In the genomic region with DNA sequence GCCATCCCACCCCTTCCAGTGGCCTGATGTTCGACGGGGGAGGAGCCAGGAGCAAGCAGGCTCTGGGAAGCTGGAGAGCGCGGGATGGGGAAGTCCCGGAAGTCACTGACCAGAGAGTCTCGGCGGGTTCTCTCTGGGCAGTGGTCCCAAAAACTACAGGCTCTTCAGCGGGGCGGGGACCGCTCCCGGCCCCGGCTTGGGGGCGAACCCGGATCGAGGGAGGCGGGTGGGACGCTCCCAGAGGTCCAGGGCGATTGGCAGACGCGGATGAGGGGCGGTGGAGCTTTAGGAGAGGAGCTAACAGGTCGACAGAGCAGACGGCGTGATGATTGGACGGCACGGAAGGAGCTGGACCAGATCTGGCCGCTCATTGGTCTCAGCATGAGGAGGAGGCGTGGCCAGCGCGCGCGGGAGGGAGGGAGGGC, we compare ENCODE assay signal across 8 mouse cellular contexts. TPM values are rescaled to one million over a fixed set of nuclear protein-coding genes. Genes with fewer than 3 reads are reported as not detected.
DNase-seq lines count a peak whose midpoint lies in the region; ATAC-seq and TF ChIP-seq lines count a peak whose summit lies in the region.

A gene (plus strand): TSS at position 382 of the 425 bp plus-strand sequence.

- no peaks in the 10 kb centered on the region for H3K36me3 ChIP-seq in forebrain, embryonic 10.5 days (replicated peaks)
- H3K36me3 ChIP-seq in heart, embryonic 15.5 days = no peaks in the 10 kb centered on the region
- H3K36me3 ChIP-seq in liver, embryonic 14.5 days (replicated peaks; ENCODE audit: control insufficient read depth, insufficient read depth, low read depth) = no peaks in the 10 kb centered on the region
- H3K36me3 ChIP-seq in neural tube, embryonic 11.5 days (ENCODE audit: control insufficient read depth, insufficient read depth, low read length) = no peaks in the 10 kb centered on the region
- no peaks in the 10 kb centered on the region for H3K36me3 ChIP-seq in stomach, postnatal 0 days (ENCODE audit: control insufficient read depth, insufficient read depth, low read length)

- peak; percentile 100 for ATAC-seq in heart, embryonic 15.5 days (replicated peaks; ENCODE audit: insufficient number of reproducible peaks, insufficient read depth, low FRiP score, low read depth)
- peak; percentile 99 for ATAC-seq in liver, embryonic 14.5 days (ENCODE audit: insufficient read depth)
- ATAC-seq in neural tube, embryonic 11.5 days (ENCODE audit: insufficient read depth, low FRiP score, low TSS enrichment) = peak; percentile 99
- ATAC-seq in stomach, postnatal 0 days (ENCODE audit: low FRiP score, low TSS enrichment) = peak; percentile 100

- H3K9me3 ChIP-seq in forebrain, embryonic 10.5 days = no peaks in the 10 kb centered on the region
- H3K9me3 ChIP-seq in heart, embryonic 15.5 days (replicated peaks) = no peaks in the 10 kb centered on the region
- H3K9me3 ChIP-seq in liver, embryonic 14.5 days (ENCODE audit: control insufficient read depth, low read length) = no peaks in the 10 kb centered on the region
- H3K9me3 ChIP-seq in neural tube, embryonic 11.5 days (ENCODE audit: control insufficient read depth, low read length) = no peaks in the 10 kb centered on the region
- no peaks in the 10 kb centered on the region for H3K9me3 ChIP-seq in stomach, postnatal 0 days (ENCODE audit: control insufficient read depth, low read length)

- peak within 1 kb of the TSS; percentile 96 for H3K9ac ChIP-seq in heart, embryonic 15.5 days
- H3K9ac ChIP-seq in liver, embryonic 14.5 days (replicated peaks) = peak within 1 kb of the TSS; percentile 62
- peak within 1 kb of the TSS; percentile 87 for H3K9ac ChIP-seq in neural tube, embryonic 11.5 days (ENCODE audit: low read length)
- H3K9ac ChIP-seq in stomach, postnatal 0 days (ENCODE audit: low read length) = peak within 1 kb of the TSS; percentile 91

- DNase-seq in CD8-positive naive resting alpha-beta T cell, adult 2 months (ENCODE audit: low read depth in 2 of 2, low spot score in 2 of 2) = peak; percentile 59
- DNase-seq in c-Kit-positive CD71-negative TER-119-negative erythroid progenitor cells, embryonic 14.5 days (ENCODE audit: low read depth) = peak; percentile 90
- peak; percentile 98 for DNase-seq in forebrain, embryonic 10.5 days (ENCODE audit: extremely low spot score, low spot score)
- DNase-seq in kidney, postnatal 25 days = peak; percentile 98 to 100
- DNase-seq in liver, embryonic 14.5 days (ENCODE audit: low read depth in 3 of 3, low spot score in 3 of 3) = peak; percentile 94 to 95 (median 95)
- peak; percentile 97 for DNase-seq in neural tube, embryonic 11.5 days (ENCODE audit: low spot score)
- DNase-seq in stomach, postnatal 0 days (ENCODE audit: low spot score) = peak; percentile 97

- H3K4me2 ChIP-seq in heart, embryonic 15.5 days = peak within 1 kb of the TSS; percentile 64
- peak within 1 kb of the TSS; percentile 73 for H3K4me2 ChIP-seq in liver, embryonic 14.5 days (ENCODE audit: low read depth)
- peak within 1 kb of the TSS; percentile 76 for H3K4me2 ChIP-seq in neural tube, embryonic 11.5 days (ENCODE audit: low read depth)
- H3K4me2 ChIP-seq in stomach, postnatal 0 days (replicated peaks; ENCODE audit: low read depth) = peak within 1 kb of the TSS; percentile 88

- no peaks in the 10 kb centered on the region for H3K27me3 ChIP-seq in forebrain, embryonic 10.5 days (ENCODE audit: poor library complexity, severe bottlenecking)
- no peaks in the 10 kb centered on the region for H3K27me3 ChIP-seq in heart, embryonic 15.5 days
- peaks cover 23% of the 10 kb centered on the region for H3K27me3 ChIP-seq in liver, embryonic 14.5 days (ENCODE audit: control insufficient read depth, insufficient read depth, low read length)
- no peaks in the 10 kb centered on the region for H3K27me3 ChIP-seq in neural tube, embryonic 11.5 days (ENCODE audit: control insufficient read depth, insufficient read depth, low read length)
- no peaks in the 10 kb centered on the region for H3K27me3 ChIP-seq in stomach, postnatal 0 days (ENCODE audit: control insufficient read depth, insufficient read depth, low read length)

- WGBS in forebrain, embryonic 10.5 days = under 1% methylated on average over 30 of the region's 32 CpGs
- WGBS in heart, embryonic 15.5 days = under 1% methylated on average over 32 of the region's 32 CpGs
- under 1% methylated on average over 27 of the region's 32 CpGs for WGBS in liver, embryonic 14.5 days (ENCODE audit: insufficient replicate concordance)
- under 1% methylated on average over 26 of the region's 32 CpGs for WGBS in neural tube, embryonic 11.5 days
- under 1% methylated on average over 27 of the region's 32 CpGs for WGBS in stomach, postnatal 0 days

- no peak for TF ChIP-seq EP300 in liver, embryonic 14.5 days (IDR thresholded peaks at IDR 0.05; ENCODE audit: low read depth)
- no peak for TF ChIP-seq EP300 in stomach, postnatal 0 days (optimal IDR thresholded peaks at IDR 0.05)

- H3K4me1 ChIP-seq in forebrain, embryonic 10.5 days = peaks cover 28% of the 10 kb centered on the region
- H3K4me1 ChIP-seq in heart, embryonic 15.5 days (replicated peaks) = peaks cover 17% of the 10 kb centered on the region
- H3K4me1 ChIP-seq in liver, embryonic 14.5 days (replicated peaks; ENCODE audit: control insufficient read depth in 2 of 2, insufficient read depth in 2 of 2, low read length in 1 of 2) = peaks cover 0 to 6% of the 10 kb centered on the region in 2 experiments; a peak in 3 of 4 replicates
- H3K4me1 ChIP-seq in neural tube, embryonic 11.5 days (ENCODE audit: control insufficient read depth, insufficient read depth, low read length) = peaks cover 9% of the 10 kb centered on the region; the same call in 1 of the 2 replicates
- no peaks in the 10 kb centered on the region for H3K4me1 ChIP-seq in stomach, postnatal 0 days (replicated peaks; ENCODE audit: control insufficient read depth, insufficient read depth)

- H3K27ac ChIP-seq in forebrain, embryonic 10.5 days = peak within 1 kb of the TSS; percentile 96
- peak within 1 kb of the TSS; percentile 93 for H3K27ac ChIP-seq in heart, embryonic 15.5 days
- H3K27ac ChIP-seq in liver, embryonic 14.5 days = no peak within 1 kb of the TSS
- peak within 1 kb of the TSS; percentile 85 for H3K27ac ChIP-seq in neural tube, embryonic 11.5 days (ENCODE audit: low read depth, low read length)
- H3K27ac ChIP-seq in stomach, postnatal 0 days (replicated peaks) = peak within 1 kb of the TSS; percentile 93

- H3K4me3 ChIP-seq in forebrain, embryonic 10.5 days = peak within 1 kb of the TSS; percentile 89
- H3K4me3 ChIP-seq in heart, embryonic 15.5 days = peak within 1 kb of the TSS; percentile 98
- H3K4me3 ChIP-seq in liver, embryonic 14.5 days (ENCODE audit: insufficient read depth in 1 of 2, low read depth in 2 of 2, low read length in 2 of 2) = peak within 1 kb of the TSS; percentile 74 to 83
- H3K4me3 ChIP-seq in neural tube, embryonic 11.5 days (ENCODE audit: low read depth, low read length) = peak within 1 kb of the TSS; percentile 93
- H3K4me3 ChIP-seq in stomach, postnatal 0 days (ENCODE audit: low read depth, low read length) = peak within 1 kb of the TSS; percentile 88

- TF ChIP-seq CTCF in liver, embryonic 14.5 days (IDR thresholded peaks at IDR 0.05; ENCODE audit: low read depth) = no peak
- no peak for TF ChIP-seq CTCF in stomach, postnatal 0 days (IDR thresholded peaks at IDR 0.05; ENCODE audit: low read depth)

RNA-seq across cellular contexts. Expression of the gene that starts here (rescaled TPM):
- 7.4 and 8.5 TPM in 2 replicates for polyA plus RNA-seq in forebrain, embryonic 10.5 days (2016; fragmentation: Nextera tagmentation; extraction: Ambion mirVana)
- polyA plus RNA-seq in heart, embryonic 15.5 days (2015; fragmentation: Nextera tagmentation; extraction: Ambion mirVana) = 10.7 and 11.7 TPM in 2 replicates
- polyA plus RNA-seq in liver, embryonic 14.5 days (2012; rRNA removed) = 2.6 TPM in 2 replicates
- 0.84 and 0.90 TPM in 2 replicates for polyA plus RNA-seq in liver, embryonic 14.5 days (2014; fragmentation: Nextera tagmentation; extraction: Ambion mirVana)
- 18.8 and 19.2 TPM in 2 replicates for polyA plus RNA-seq in neural tube, embryonic 11.5 days (2014; fragmentation: Nextera tagmentation; extraction: Ambion mirVana)
- polyA plus RNA-seq in stomach, postnatal 0 days (2015; fragmentation: Nextera tagmentation; extraction: Ambion mirVana) = 3.7 and 4.5 TPM in 2 replicates
